Mouse (Mus musculus) G1E (cell line): ENCODE measurements at regions not wholly inside any gene's neighbourhood (a gene's known extent, or its start where the extent isn't known, plus 50 kb on each side); places are given as distances from the start of the nearest gene placed in this dataset.

Source experiments
- CTCF ChIP-seq: IDR thresholded peaks from 2 replicates; pipeline ENCODE4 v1.5.1; 2012; ENCODE audit warnings: low read depth, low read length, inconsistent platforms, mixed read lengths
- GATA1 ChIP-seq: IDR thresholded peaks from 2 replicates; pipeline ENCODE4 v1.6.1; 2012; ENCODE audit warnings: borderline replicate concordance, low read length, inconsistent platforms, mixed read lengths
- GATA2 ChIP-seq: IDR thresholded peaks from 2 replicates; pipeline ENCODE4 v1.6.1; 2012; ENCODE audit warnings: low read depth, low read length, inconsistent platforms, borderline replicate concordance
- POLR2AphosphoS5 ChIP-seq: IDR thresholded peaks from 2 replicates; pipeline ENCODE4 v1.6.1; 2012; ENCODE audit warnings: low read depth, low read length, inconsistent platforms; ENCODE audit not compliant: insufficient replicate concordance
- TAL1 ChIP-seq: conservative IDR thresholded peaks from 2 replicates; pipeline ENCODE4 v1.6.1; 2012; ENCODE audit warnings: low read depth, low read length, inconsistent platforms, mixed read lengths

DNA sequence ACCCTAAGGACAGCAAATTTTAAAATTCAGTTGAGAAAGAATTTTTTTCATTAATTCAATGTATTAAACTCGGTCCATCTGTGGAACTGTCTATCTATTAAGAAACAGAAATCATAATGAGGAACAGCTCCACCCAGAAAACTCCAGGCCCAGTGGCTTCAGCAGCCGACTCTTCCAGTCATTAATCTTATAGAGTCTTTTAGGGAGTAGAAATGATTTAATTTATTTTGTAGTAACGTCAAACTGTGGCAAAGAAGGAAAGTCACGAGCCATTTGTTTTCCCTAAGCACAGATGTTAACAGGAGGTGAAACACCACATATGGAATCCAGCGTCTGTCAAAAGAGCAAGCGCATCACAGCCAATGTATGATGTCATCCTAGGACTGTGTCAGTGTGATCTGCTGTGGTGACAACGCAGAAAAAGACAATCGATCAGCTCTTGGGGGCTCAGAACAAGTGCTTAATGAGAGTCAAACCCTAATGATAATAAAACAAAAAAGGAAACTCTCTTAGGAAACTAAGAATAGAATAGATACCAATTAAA is 119.9 kb upstream of the Irf2bp2 start:
- no peak for TF ChIP-seq POLR2AphosphoS5
- TF ChIP-seq CTCF: no peak
- TF ChIP-seq TAL1: no peak
- TF ChIP-seq GATA1: no peak
- no peak for TF ChIP-seq GATA2
